Mouse (Mus musculus): ENCODE results near the gene Nabp1. TPM values are rescaled to one million over a fixed set of nuclear protein-coding genes. Genes with fewer than 3 reads are reported as not detected.

Gene Nabp1
- polyA plus RNA-seq (2014; fragmentation: Nextera tagmentation; extraction: Ambion mirVana), result 11.4 and 12.6 TPM in 2 replicates

DNA sequence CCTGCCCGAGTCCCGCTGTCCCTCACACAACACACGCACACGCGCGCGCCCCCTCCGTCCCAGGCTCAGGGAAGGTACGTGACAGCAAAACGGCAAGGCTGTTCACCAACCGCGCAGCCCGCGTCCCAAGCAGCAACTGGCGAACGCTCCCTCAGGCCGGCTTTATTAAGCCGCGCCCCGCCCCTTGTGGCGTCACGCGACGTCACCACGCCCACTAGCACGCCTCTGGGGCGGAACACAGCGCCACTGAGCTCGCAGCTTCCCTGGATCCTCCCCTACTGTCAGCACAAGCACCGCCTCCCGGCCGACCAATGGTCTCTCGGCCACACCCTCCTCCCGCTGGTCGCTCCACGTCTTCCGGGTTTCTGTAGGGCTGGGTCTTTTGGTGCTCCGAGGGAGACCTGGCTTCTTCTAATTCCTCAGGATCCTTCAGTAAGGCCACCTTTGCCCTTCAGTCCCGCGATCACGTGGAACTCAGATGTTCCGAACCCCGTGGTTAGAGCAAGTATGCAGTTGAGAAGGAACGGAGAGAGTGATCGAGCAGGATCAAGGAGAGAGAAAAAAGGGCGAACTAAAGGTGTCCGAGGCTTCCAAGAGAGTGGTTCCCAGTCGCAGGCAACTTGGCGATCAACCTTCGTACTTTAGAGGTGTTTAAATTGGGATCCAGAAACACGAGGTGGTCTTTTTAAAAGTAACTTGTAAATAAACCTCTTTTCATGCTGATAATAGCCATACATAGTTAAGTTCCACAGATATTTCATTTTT, at the start of gene Nabp1:
Gene Nabp1 (minus strand): TSS at position 164 of the 765 bp plus-strand sequence.
- H3K9me3 ChIP-seq (ENCODE audit: control insufficient read depth, low read length), result no peaks in the 10 kb centered on the region
- H3K36me3 ChIP-seq (ENCODE audit: control insufficient read depth, insufficient read depth, low read length), result no peaks in the 10 kb centered on the region
- peak within 1 kb of the TSS; percentile 98 for H3K4me2 ChIP-seq (ENCODE audit: low read length)
- H3K27ac ChIP-seq (ENCODE audit: low read depth), result peak within 1 kb of the TSS; percentile 84
- DNase-seq (ENCODE audit: low spot score), result peak; percentile 99
- no peaks in the 10 kb centered on the region for H3K27me3 ChIP-seq (replicated peaks; ENCODE audit: control insufficient read depth, insufficient read depth, low read length)
- H3K4me3 ChIP-seq (ENCODE audit: low read depth, low read length), result peak within 1 kb of the TSS; percentile 66
- ATAC-seq (replicated peaks; ENCODE audit: low FRiP score, low TSS enrichment, low read depth), result peak; percentile 100
- no peaks in the 10 kb centered on the region for H3K4me1 ChIP-seq (replicated peaks; ENCODE audit: control insufficient read depth, insufficient read depth, low read length)
- under 1% methylated on average over 51 of the region's 51 CpGs for WGBS
- H3K9ac ChIP-seq (ENCODE audit: low read length), result peak within 1 kb of the TSS; percentile 73

DNA sequence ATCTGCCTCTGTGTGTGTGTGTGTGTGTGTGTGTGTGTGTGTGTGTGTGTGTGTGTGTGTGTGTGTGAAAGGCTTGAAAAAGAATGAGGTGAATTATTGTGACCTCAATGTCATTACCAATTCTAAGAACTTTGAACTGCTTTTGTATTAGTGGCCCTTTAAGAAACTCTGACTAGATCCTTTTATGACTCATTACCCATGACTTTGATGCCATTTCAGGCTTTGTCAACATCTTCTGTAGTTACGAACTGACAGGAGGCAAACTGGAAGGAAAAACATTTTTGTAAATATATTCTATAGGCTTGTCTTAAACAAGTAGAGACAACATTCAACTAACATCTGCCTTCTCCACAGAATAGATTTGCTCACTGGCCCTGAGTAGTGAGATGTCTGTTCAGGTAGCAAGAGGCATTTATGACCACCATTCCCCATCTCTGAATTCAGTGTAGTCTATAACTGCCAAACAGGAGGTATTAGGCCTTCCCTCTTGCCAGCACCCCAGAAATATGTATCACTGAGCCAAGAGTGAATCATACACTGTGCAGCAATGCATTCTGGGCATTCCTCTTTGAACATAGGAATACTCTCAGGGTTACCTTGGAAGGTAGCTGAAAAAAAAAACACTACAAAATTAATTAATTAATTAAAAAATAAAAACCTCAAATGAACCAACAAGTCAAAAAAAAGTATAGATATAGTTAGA, 47.5 kb upstream of the Nabp1 start:
- Histone ChIP-seq H3K9ac (ENCODE audit: low read length) (no peak overlapping the region), H3K4me3 (ENCODE audit: low read depth, low read length) (no peak overlapping the region), H3K27me3 (replicated peaks; ENCODE audit: control insufficient read depth, insufficient read depth, low read length) (no peaks in the 10 kb centered on the region), H3K27ac (ENCODE audit: low read depth) (no peak overlapping the region), H3K9me3 (ENCODE audit: control insufficient read depth, low read length) (no peaks in the 10 kb centered on the region), H3K4me2 (ENCODE audit: low read length) (no peak overlapping the region), H3K4me1 (replicated peaks; ENCODE audit: control insufficient read depth, insufficient read depth, low read length) (no peaks in the 10 kb centered on the region), H3K36me3 (ENCODE audit: control insufficient read depth, insufficient read depth, low read length) (no peaks in the 10 kb centered on the region)
- WGBS, result 64% methylated on average over 1 of the region's 1 CpGs
- ATAC-seq (replicated peaks; ENCODE audit: low FRiP score, low TSS enrichment, low read depth), result no peak
- DNase-seq (ENCODE audit: low spot score), result no peak

DNA sequence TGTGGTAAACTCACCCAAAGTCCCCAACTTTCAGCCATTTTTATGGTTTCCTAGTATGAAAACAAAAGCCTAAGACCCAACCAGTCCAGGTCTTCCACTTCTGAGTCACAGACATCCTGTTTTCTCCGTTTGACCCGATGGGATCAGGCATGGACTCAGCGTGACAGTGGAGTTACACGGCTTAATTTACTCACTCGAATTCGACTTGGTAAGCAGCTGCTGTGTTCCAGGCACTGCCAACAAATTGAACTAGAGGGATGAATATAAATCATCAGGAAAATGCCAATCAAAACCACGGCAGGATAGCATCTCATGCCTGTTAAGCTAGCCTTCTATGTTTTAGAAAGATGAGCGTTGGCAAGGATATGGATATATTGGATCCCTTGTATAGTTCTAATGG, 43.4 kb upstream of the Nabp1 start:
- Histone ChIP-seq H3K36me3 (ENCODE audit: control insufficient read depth, insufficient read depth, low read length) (no peaks in the 10 kb centered on the region), H3K4me1 (replicated peaks; ENCODE audit: control insufficient read depth, insufficient read depth, low read length) (no peaks in the 10 kb centered on the region), H3K9me3 (ENCODE audit: control insufficient read depth, low read length) (no peaks in the 10 kb centered on the region), H3K27ac (ENCODE audit: low read depth) (no peak overlapping the region), H3K9ac (ENCODE audit: low read length) (no peak overlapping the region), H3K27me3 (replicated peaks; ENCODE audit: control insufficient read depth, insufficient read depth, low read length) (no peaks in the 10 kb centered on the region), H3K4me3 (ENCODE audit: low read depth, low read length) (no peak overlapping the region), H3K4me2 (ENCODE audit: low read length) (no peak overlapping the region)
- ATAC-seq (replicated peaks; ENCODE audit: low FRiP score, low TSS enrichment, low read depth) (no peak), DNase-seq (ENCODE audit: low spot score) (no peak)
- WGBS, result 82% methylated on average over 8 of the region's 8 CpGs

DNA sequence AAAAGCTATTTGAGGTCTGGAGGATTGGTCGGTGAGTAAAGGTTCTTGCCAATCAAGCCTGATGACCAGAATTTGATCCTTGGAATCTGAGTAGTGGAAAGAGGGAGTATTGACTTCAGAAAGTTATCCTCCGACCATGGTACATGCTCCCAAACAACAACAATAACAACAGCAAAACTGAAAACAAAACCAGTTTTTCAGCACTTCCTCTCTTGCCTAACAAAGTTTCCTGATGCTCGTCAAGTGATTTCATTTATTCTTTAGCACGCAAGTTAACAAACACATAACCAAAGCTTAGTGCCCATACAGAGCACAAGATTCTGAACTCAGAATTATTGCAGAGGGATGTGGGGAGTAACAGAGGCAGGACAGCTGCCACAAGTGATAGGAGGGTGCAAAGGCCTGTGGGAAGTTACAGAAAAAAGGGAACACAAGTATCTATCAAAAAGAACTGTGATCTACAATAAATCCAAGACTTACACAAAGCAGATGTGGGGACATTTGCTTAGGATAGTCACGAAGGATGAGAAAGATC, 42.1 kb upstream of the Nabp1 start:
- 83% methylated on average over 5 of the region's 5 CpGs for WGBS
- Histone ChIP-seq H3K4me3 (ENCODE audit: low read depth, low read length) (no peak overlapping the region), H3K27ac (ENCODE audit: low read depth) (no peak overlapping the region), H3K9ac (ENCODE audit: low read length) (no peak overlapping the region), H3K36me3 (ENCODE audit: control insufficient read depth, insufficient read depth, low read length) (no peaks in the 10 kb centered on the region), H3K4me1 (replicated peaks; ENCODE audit: control insufficient read depth, insufficient read depth, low read length) (no peaks in the 10 kb centered on the region), H3K9me3 (ENCODE audit: control insufficient read depth, low read length) (no peaks in the 10 kb centered on the region), H3K27me3 (replicated peaks; ENCODE audit: control insufficient read depth, insufficient read depth, low read length) (no peaks in the 10 kb centered on the region), H3K4me2 (ENCODE audit: low read length) (no peak overlapping the region)
- DNase-seq (ENCODE audit: low spot score) (no peak), ATAC-seq (replicated peaks; ENCODE audit: low FRiP score, low TSS enrichment, low read depth) (no peak)

DNA sequence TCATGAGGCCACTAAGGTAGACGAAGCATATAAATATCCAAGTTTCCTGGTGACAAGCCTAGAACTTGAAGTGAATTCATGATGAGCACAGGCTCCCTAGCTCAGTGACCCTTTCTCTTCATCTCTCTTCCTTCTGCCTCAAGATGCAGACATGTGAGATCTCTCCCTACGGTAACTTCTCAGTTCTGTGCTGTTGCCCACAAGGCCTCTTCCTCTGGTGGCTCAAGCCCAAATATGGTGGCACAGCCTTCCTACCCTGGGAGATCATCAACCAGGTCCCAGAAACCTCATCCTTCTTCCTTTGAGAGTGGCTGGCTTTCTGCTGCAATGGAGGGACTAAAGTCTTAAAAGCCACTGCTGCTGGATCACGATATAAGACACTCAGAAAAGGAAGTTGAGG, 40.9 kb upstream of the Nabp1 start:
- Histone ChIP-seq H3K4me2 (ENCODE audit: low read length) (no peak overlapping the region), H3K36me3 (ENCODE audit: control insufficient read depth, insufficient read depth, low read length) (no peaks in the 10 kb centered on the region), H3K4me1 (replicated peaks; ENCODE audit: control insufficient read depth, insufficient read depth, low read length) (no peaks in the 10 kb centered on the region), H3K9me3 (ENCODE audit: control insufficient read depth, low read length) (no peaks in the 10 kb centered on the region), H3K27ac (ENCODE audit: low read depth) (no peak overlapping the region), H3K9ac (ENCODE audit: low read length) (no peak overlapping the region), H3K27me3 (replicated peaks; ENCODE audit: control insufficient read depth, insufficient read depth, low read length) (no peaks in the 10 kb centered on the region), H3K4me3 (ENCODE audit: low read depth, low read length) (no peak overlapping the region)
- DNase-seq (ENCODE audit: low spot score) (no peak), ATAC-seq (replicated peaks; ENCODE audit: low FRiP score, low TSS enrichment, low read depth) (no peak)
- 87% methylated on average over 3 of the region's 3 CpGs for WGBS

DNA sequence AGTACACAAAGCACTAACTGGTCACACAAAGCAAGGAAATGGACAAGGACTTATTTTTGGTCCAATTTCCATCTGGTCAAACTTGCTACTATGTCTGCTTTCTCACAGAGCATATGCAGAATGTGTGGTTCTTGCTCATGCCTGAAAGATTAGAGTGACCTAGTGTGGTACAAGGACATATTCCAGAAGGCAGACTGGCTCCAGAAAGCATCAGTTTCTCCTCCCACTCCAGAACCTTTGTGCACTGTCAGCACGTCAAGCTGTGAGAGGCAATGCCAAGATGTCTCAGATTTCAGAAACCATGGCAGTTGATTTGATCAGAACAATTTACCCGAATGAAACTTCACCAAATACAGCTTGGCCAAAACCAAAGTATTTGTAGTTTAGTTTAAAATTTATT, 37.4 kb upstream of the Nabp1 start:
- no peaks in the 10 kb centered on the region for H3K36me3 ChIP-seq (ENCODE audit: control insufficient read depth, insufficient read depth, low read length)
- H3K4me1 ChIP-seq (replicated peaks; ENCODE audit: control insufficient read depth, insufficient read depth, low read length), result no peaks in the 10 kb centered on the region
- H3K9ac ChIP-seq (ENCODE audit: low read length), result no peak overlapping the region
- no peak overlapping the region for H3K27ac ChIP-seq (ENCODE audit: low read depth)
- ATAC-seq (replicated peaks; ENCODE audit: low FRiP score, low TSS enrichment, low read depth), result no peak
- WGBS, result 78% methylated on average over 2 of the region's 2 CpGs
- DNase-seq (ENCODE audit: low spot score), result no peak
- H3K4me3 ChIP-seq (ENCODE audit: low read depth, low read length), result no peak overlapping the region
- H3K9me3 ChIP-seq (ENCODE audit: control insufficient read depth, low read length), result no peaks in the 10 kb centered on the region
- H3K27me3 ChIP-seq (replicated peaks; ENCODE audit: control insufficient read depth, insufficient read depth, low read length), result no peaks in the 10 kb centered on the region
- H3K4me2 ChIP-seq (ENCODE audit: low read length), result no peak overlapping the region

DNA sequence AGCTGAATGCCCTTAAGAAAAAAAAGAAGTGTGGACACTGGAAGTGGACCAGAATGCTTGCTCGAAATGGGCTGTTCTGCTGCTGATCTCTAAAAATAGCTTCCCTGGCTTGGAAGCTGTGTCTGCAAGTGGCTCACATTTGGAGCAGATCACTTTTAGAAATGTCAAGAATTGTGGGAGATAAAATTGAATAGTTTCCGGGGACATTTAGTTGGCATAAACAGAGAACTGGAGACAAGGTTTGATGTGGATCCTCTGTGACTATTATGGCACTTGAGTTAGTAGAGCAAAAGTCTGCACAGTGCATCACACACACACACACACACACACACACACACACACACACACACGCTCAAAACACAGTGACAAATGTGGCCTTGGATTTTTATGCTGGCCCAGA, 36.8 kb upstream of the Nabp1 start:
- DNase-seq (ENCODE audit: low spot score), result no peak
- 61% methylated on average over 3 of the region's 3 CpGs for WGBS
- Histone ChIP-seq H3K27ac (ENCODE audit: low read depth) (no peak overlapping the region), H3K4me2 (ENCODE audit: low read length) (no peak overlapping the region), H3K36me3 (ENCODE audit: control insufficient read depth, insufficient read depth, low read length) (no peaks in the 10 kb centered on the region), H3K27me3 (replicated peaks; ENCODE audit: control insufficient read depth, insufficient read depth, low read length) (no peaks in the 10 kb centered on the region), H3K9ac (ENCODE audit: low read length) (no peak overlapping the region), H3K4me3 (ENCODE audit: low read depth, low read length) (no peak overlapping the region), H3K4me1 (replicated peaks; ENCODE audit: control insufficient read depth, insufficient read depth, low read length) (no peaks in the 10 kb centered on the region), H3K9me3 (ENCODE audit: control insufficient read depth, low read length) (no peaks in the 10 kb centered on the region)
- ATAC-seq (replicated peaks; ENCODE audit: low FRiP score, low TSS enrichment, low read depth), result no peak

DNA sequence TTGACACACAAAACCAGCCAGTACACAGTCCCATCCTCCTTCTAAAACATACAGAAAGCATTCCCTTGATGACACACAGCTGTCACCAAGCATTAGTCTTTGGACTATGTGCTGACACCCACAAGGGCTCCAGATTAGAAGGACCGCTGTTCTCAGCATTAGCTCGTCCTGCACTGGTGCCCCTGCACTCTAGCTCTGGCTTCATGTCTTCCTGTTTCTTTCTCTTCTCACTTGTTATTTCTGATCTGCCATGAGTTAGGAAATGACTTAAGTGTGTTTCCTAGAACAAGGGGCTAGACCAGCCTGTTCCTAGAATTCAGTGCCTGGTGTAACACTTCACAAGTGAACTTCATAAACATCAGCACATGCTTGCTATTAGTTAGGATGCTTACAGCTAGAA, 36.2 kb upstream of the Nabp1 start:
- no peaks in the 10 kb centered on the region for H3K27me3 ChIP-seq (replicated peaks; ENCODE audit: control insufficient read depth, insufficient read depth, low read length)
- H3K4me3 ChIP-seq (ENCODE audit: low read depth, low read length), result no peak overlapping the region
- H3K36me3 ChIP-seq (ENCODE audit: control insufficient read depth, insufficient read depth, low read length), result no peaks in the 10 kb centered on the region
- H3K4me2 ChIP-seq (ENCODE audit: low read length), result no peak overlapping the region
- DNase-seq (ENCODE audit: low spot score) (no peak), ATAC-seq (replicated peaks; ENCODE audit: low FRiP score, low TSS enrichment, low read depth) (no peak)
- H3K27ac ChIP-seq (ENCODE audit: low read depth), result no peak overlapping the region
- H3K4me1 ChIP-seq (replicated peaks; ENCODE audit: control insufficient read depth, insufficient read depth, low read length), result no peaks in the 10 kb centered on the region
- no peaks in the 10 kb centered on the region for H3K9me3 ChIP-seq (ENCODE audit: control insufficient read depth, low read length)
- 76% methylated on average over 2 of the region's 2 CpGs for WGBS
- no peak overlapping the region for H3K9ac ChIP-seq (ENCODE audit: low read length)

Data from intestine, embryonic 14.5 days (tissue).